Comparison of ENCODE assay signal across 22 mouse cellular contexts in genomic region chr14:36646237-36646636, GRCm38 (mm10).
DNase-seq lines count a peak whose midpoint lies in the region; ATAC-seq and TF ChIP-seq lines count a peak whose summit lies in the region.
"Had no signal": no experiment of that assay in that cellular context is flagged by ENCODE, and none has a peak within 500 bp of the region (broad histone marks: within the 10 kb centered on the region; RNA-seq: fewer than 3 reads in every experiment).

No protein-coding gene starts in this region.

- H3K9me3 ChIP-seq in liver, embryonic 11.5 days (ENCODE audit: control insufficient read depth, low read length): no peaks in the 10 kb centered on the region
- no peaks in the 10 kb centered on the region for H3K9me3 ChIP-seq in liver, embryonic 14.5 days (ENCODE audit: control insufficient read depth, low read length)
- H3K9me3 ChIP-seq in liver, postnatal 0 days (ENCODE audit: low read length): no peaks in the 10 kb centered on the region
- H3K9me3 ChIP-seq: forebrain, embryonic 10.5 days; forebrain, embryonic 13.5 days; G1E; hindbrain, embryonic 12.5 days; hindbrain, embryonic 15.5 days had no signal

- no peaks in the 10 kb centered on the region for H3K36me3 ChIP-seq in liver, embryonic 11.5 days (ENCODE audit: control insufficient read depth, insufficient read depth, low read length)
- no peaks in the 10 kb centered on the region for H3K36me3 ChIP-seq in liver, embryonic 14.5 days (replicated peaks; ENCODE audit: control insufficient read depth, insufficient read depth, low read depth)
- H3K36me3 ChIP-seq in liver, postnatal 0 days (replicated peaks; ENCODE audit: insufficient read depth, low read length): no peaks in the 10 kb centered on the region
- H3K36me3 ChIP-seq: forebrain, embryonic 10.5 days; G1E; hindbrain, embryonic 12.5 days; hindbrain, embryonic 15.5 days had no signal

- H3K9ac ChIP-seq in liver, embryonic 11.5 days (ENCODE audit: low read depth, low read length): no peak overlapping the region
- H3K9ac ChIP-seq in liver, embryonic 14.5 days (replicated peaks): no peak overlapping the region
- H3K9ac ChIP-seq in liver, postnatal 0 days (replicated peaks): no peak overlapping the region
- H3K9ac ChIP-seq: forebrain, embryonic 13.5 days; hindbrain, embryonic 12.5 days; hindbrain, embryonic 15.5 days had no signal

- H3K4me3 ChIP-seq in liver, embryonic 11.5 days (ENCODE audit: low read depth, low read length): no peak overlapping the region
- no peak overlapping the region for H3K4me3 ChIP-seq in liver, embryonic 14.5 days (ENCODE audit: insufficient read depth in 1 of 2, low read depth in 2 of 2, low read length in 2 of 2)
- H3K4me3 ChIP-seq in liver, postnatal 0 days (ENCODE audit: low read depth, low read length): no peak overlapping the region
- H3K4me3 ChIP-seq: forebrain, embryonic 10.5 days; forebrain, embryonic 13.5 days; hindbrain, embryonic 12.5 days; hindbrain, embryonic 15.5 days had no signal

- ATAC-seq in liver, embryonic 11.5 days (replicated peaks; ENCODE audit: low FRiP score): peak; percentile 74
- peak; percentile 78 for ATAC-seq in liver, embryonic 14.5 days (ENCODE audit: insufficient read depth)
- ATAC-seq in liver, postnatal 0 days: 0 out of 2 replicates have a peak, but pooled peaks have one; percentile 43
- ATAC-seq: forebrain, embryonic 13.5 days; forebrain, embryonic 16.5 days had no signal

- no peaks in the 10 kb centered on the region for H3K27me3 ChIP-seq in liver, embryonic 11.5 days (replicated peaks; ENCODE audit: control insufficient read depth, insufficient read depth, low read length)
- no peaks in the 10 kb centered on the region for H3K27me3 ChIP-seq in liver, embryonic 14.5 days (ENCODE audit: control insufficient read depth, insufficient read depth, low read length)
- no peaks in the 10 kb centered on the region for H3K27me3 ChIP-seq in liver, postnatal 0 days (ENCODE audit: insufficient read depth, low read length)
- H3K27me3 ChIP-seq: forebrain, embryonic 13.5 days; hindbrain, embryonic 12.5 days; hindbrain, embryonic 15.5 days had no signal

- no peaks in the 10 kb centered on the region for H3K4me1 ChIP-seq in liver, embryonic 11.5 days (replicated peaks; ENCODE audit: control insufficient read depth, insufficient read depth, low read length)
- H3K4me1 ChIP-seq in liver, embryonic 14.5 days (replicated peaks; ENCODE audit: control insufficient read depth in 2 of 2, insufficient read depth in 2 of 2, low read length in 1 of 2): peaks cover 14 to 15% of the 10 kb centered on the region in 2 experiments
- no peaks in the 10 kb centered on the region for H3K4me1 ChIP-seq in liver, postnatal 0 days (ENCODE audit: insufficient read depth)
- H3K4me1 ChIP-seq: forebrain, embryonic 10.5 days; forebrain, embryonic 13.5 days; hindbrain, embryonic 12.5 days; hindbrain, embryonic 15.5 days had no signal

- no peak overlapping the region for H3K4me2 ChIP-seq in liver, embryonic 11.5 days
- no peak overlapping the region for H3K4me2 ChIP-seq in liver, embryonic 14.5 days (ENCODE audit: low read depth)
- no peak overlapping the region for H3K4me2 ChIP-seq in liver, postnatal 0 days (ENCODE audit: low read depth, low read length)
- H3K4me2 ChIP-seq: forebrain, embryonic 13.5 days; heart, embryonic 11.5 days; hindbrain, embryonic 12.5 days; hindbrain, embryonic 15.5 days had no signal

- no peak overlapping the region for H3K27ac ChIP-seq in liver, embryonic 11.5 days (ENCODE audit: low read depth, low read length)
- H3K27ac ChIP-seq in liver, embryonic 14.5 days: no peak overlapping the region
- no peak overlapping the region for H3K27ac ChIP-seq in liver, postnatal 0 days (ENCODE audit: low read depth)
- H3K27ac ChIP-seq: forebrain, embryonic 10.5 days; forebrain, embryonic 13.5 days; hindbrain, embryonic 12.5 days; hindbrain, embryonic 15.5 days had no signal

- peak; percentile 77 for DNase-seq in Muller cell, postnatal 12 days (ENCODE audit: inconsistent ontology term)
- no peak for DNase-seq in liver, embryonic 11.5 days (ENCODE audit: low spot score)
- DNase-seq in liver, embryonic 14.5 days (ENCODE audit: low read depth in 3 of 3, low spot score in 3 of 3): no peak
- no peak for DNase-seq in liver, postnatal 0 days
- DNase-seq in lung, postnatal 36 days: no peak
- no peak for DNase-seq in heart, adult 11 months
- DNase-seq in left cerebral cortex, adult 9 months (ENCODE audit: low spot score in 2 of 2): no peak
- DNase-seq: adrenal gland, adult 2 months; adrenal gland, postnatal 14 days; B cell, adult 2 months; cerebellum, adult 11-12 months; cerebellum, adult 9-10 months; cerebellum, postnatal 14 days; gastrocnemius, postnatal 10 days; gastrocnemius, postnatal 36 days had no signal

- TF ChIP-seq CTCF in liver, embryonic 14.5 days (IDR thresholded peaks at IDR 0.05; ENCODE audit: low read depth): no peak
- no peak for TF ChIP-seq CTCF in liver, postnatal 0 days (IDR thresholded peaks at IDR 0.05; ENCODE audit: low read depth)

- TF ChIP-seq EP300 in liver, embryonic 14.5 days (IDR thresholded peaks at IDR 0.05; ENCODE audit: low read depth): no peak
- TF ChIP-seq EP300 in liver, postnatal 0 days (IDR thresholded peaks at IDR 0.05; ENCODE audit: low read depth): no peak
